Mouse (Mus musculus) natural killer cell, adult 2 months (primary cell): ENCODE results near the gene Smpdl3b.
"Not testable (repeated sequence)": the region's sequence is repeated elsewhere in the genome, so short reads cannot be mapped to it uniquely, and the experiment has no call there.

Experiments used
- DNase-seq, 2 experiments: peaks; one replicate each; pipeline ENCODE4 v3.0.0; 2022; ENCODE audit warnings: low spot score in 2 of 2

The Smpdl3b gene

DNA sequence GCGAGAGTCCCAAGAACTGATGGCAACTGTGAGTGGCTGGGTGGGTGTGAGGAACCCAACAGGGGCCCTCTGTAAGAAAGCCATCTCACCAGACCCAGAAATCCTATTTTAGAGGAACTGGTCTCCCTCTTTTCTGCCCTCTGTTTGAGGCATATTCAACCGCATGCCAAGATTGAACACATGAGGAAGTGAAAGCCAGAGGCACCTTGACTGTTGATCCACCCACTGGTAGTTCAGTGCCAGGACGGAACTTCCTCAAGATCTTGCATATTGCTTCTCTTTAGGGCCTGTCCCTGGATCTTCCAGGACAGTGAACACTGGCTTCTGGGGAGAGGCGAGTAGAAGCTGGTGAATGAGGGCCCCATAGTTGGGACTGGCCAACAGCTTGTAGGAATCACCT, 23.2 kb upstream of the Smpdl3b start:
- DNase-seq: peak in 1 of 2 experiments; percentile 42

DNA sequence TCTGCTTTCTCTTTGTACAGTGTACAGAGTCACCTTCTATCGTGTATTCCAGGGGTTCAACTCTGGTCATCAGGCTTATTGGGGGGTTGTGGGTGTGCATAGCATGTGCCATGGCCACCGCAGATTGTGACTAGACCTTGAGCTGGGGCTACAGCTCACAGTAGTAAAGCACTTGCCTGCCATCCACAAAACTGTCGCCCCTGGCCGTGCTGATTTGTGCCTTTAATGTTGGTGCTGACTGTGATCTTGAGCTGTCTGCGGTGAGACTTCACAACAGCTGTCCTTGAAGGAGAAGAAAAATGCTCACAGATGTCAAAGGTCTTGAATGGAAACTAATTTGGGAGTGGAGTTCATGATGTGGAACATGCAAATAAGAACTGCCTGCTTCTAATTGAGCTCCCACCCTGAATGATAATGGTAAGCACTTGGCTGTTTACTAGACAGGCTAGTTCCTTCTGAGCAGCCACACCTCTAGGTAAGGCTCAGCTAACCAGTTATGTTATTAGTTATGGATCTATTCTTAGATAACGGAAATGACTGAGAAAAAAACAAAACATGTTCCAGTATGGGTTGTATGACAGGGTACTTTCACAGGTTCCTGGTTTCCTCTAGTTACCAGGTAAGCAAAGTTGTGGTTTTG, 21.6 kb upstream of the Smpdl3b start:
- peak in 1 of 2 experiments; percentile 25 for DNase-seq

DNA sequence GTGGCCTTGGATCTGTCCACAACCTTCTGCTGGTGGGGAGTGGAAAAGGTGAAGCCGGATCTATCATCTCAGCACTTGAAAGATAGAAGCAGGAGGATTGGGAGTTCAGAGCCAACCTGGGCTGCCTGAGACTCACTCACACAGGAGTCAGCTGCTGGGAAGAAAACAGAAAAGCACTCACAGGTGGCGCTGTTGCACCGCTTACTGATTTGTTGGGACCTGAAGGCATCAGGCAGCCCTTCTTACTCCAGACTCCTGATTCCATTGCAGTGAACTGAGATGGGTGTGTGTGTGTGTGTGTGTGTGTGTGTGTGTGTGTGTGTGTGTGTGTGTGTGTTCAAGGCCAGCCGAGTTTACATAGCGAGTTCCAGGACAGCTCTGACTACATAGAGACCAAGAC, 19.7 kb upstream of the Smpdl3b start:
- peak in 1 of 2 experiments; percentile 72 for DNase-seq

DNA sequence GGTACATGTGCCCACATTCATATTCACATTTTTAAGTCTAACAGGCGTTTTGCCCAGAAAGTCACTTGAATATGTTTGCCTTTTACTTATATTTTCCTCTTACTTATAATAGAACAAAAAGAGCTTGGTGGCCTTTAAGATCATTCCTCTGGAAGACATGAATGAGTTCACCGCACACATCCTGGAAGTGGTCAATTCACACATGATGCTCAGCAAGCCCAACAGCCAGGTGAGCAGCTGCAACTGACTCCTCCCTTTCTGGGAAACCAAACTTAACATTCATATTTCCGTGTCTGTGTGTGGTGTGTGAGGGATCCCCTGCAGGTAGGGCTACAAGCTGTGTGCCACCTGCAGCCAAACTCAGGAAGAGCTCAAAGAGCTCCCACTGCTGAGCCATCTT, 17.9 kb upstream of the Smpdl3b start:
- no peak for DNase-seq

DNA sequence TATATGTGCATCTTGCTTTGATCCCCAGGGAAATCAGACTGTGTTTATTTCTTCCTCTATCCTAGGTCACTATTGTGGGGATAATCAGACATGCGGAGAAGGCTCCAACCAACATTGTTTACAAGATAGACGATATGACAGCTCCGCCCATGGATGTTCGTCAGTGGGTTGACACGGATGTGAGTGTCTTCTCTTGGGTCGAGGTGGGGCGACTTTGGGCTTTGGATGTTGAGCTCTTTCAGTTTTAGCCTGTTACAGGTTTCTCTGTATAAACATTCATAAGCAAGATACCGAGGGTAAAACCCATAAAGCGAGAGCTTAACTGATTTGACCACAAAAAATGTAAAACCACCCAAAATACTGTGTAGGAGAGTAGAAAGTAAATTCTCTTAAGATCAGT, 14.7 kb upstream of the Smpdl3b start:
- no peak for DNase-seq

DNA sequence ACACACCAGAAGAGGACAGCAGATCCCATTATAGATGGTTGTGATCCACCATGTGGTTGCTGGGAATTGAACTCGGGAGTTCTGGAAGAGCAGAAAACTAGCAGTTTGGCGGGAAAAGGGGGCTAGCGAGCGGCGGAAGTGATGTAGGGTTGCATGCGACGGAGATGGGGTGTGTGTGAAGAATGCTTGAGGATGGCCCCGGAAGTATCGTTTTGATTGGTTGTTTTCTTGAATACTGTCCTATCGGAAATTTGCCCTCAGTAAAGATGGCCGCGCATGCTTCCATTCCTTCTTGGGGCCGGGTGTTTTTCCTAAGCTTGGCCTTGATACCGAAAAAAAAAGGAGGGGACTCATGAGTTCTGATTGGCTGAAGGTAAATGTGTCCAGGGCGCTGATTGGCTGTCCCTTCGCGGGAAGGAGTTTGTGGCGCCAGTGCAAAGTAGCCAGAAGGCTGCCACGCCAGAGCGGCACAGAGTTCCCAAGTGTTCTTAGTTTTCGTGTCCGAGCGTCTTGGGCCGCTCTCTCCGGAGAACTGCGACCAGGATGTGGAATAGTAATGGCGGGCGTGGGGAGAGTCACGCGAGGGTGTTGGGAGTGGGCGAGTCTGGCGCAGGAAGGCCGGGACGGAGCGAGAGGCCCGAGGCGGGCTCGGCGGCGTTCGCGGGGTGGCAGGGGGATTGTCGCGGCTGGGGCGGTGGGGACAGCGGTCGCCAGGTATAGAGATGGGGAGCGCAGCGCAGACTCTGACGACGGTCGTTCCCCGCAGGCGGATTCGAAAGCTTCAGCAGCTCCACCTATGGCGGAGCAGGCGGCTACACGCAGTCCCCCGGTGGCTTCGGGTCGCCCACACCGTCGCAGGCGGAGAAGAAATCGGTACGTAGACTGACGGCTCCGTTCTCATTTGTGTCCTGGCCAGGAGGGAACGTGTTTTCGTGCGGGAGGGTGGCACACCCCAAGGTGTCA, 11.1 kb upstream of the Smpdl3b start, which contains the start of gene Rpa2:
Gene Rpa2, plus strand, starts transcription at position 419 of the 963 bp plus-strand sequence.
- peak; percentile 97 for DNase-seq

DNA sequence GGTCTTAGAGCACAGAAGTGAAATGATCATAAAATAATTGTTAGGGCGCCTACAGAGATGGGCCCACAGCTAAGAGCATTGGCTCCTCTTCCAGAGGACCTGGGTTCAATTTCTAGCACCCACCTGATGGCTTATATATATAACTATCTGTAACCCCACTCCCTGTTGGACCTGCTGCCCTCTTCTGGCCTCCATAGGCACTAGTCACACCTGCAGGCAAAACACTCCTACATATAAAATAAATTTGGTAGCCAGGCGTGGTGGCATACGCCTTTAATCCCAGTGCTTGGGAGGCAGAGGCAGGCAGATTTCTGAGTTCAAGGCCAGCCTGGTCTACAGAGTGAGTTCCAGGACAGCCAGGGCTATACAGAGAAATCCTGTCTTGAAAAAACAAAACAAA, 6.1 kb upstream of the Smpdl3b start:
- DNase-seq: not testable (repeated sequence)

DNA sequence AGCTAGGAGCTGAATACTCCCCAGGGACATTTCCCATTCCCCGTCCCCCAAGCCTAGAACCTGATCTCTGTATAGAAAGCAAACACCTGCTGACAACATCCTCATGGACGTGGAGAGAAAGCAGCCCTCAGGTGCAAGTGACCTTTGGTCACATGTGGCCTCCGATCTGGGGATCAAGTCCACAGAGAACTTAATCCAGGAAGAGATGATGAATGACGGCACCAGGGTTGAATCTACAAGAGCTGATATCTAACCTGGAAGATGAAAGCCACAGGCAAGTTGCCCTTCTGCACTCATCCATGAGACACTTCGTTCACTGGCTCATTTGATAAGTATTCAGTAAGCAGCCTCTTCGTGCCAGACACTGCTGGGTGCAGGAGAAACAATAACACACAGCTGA, 5.5 kb upstream of the Smpdl3b start:
- DNase-seq: no peak

DNA sequence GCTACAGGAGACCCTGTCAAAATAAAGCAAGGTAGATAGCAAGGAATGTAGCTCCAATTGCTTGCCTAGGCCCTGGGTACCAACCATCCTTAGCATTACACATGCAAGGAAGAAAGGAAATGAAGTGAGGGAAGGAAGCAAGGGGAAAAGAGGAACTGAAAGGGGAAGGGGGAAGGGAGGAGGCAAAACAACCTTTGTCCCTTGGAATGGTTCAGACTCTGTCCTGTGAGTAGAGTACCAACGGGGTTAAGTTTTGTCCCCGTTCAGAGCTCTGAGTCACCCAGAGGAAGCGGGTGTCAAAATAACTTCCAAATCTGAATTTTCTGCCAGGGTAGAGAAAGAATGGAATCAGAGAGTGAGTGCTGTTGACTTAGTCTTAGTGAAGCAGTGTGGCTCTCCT, 3.2 kb upstream of the Smpdl3b start:
- no peak for DNase-seq

DNA sequence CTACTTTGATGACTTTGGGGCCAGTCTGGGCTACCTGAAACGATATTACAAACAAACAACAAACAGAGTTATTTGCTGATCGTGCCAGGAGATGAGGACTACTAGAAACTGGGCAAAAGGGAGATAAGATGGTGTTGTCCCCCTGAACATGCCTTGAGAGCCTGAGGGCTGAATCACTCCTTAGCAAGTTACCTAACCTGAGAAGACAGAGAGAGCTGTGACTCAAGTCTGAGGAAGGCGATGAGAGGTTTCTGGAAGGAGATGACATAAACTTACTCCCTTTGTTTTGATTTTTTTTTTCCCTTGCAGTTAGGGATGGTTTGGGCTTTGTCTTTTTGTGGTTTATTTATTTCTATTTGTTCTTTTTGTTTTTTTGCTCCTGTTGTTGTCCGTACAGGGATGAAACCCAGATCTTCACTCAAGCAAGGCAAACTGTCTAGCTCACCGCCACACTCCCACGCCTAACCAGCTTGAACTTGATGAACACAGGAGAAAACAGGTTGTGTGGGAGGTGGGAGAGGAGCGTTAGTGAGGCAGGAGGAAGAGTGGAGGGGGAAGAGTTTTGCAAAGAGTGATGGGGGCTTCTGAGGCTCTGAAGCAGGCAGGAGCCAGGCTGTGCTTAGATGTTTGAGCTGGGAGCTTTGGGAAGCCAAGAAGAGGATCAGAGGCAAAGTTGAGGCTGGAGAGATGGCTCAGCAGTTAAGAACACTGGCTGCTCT, 740 bp upstream of the Smpdl3b start:
- DNase-seq: no peak

DNA sequence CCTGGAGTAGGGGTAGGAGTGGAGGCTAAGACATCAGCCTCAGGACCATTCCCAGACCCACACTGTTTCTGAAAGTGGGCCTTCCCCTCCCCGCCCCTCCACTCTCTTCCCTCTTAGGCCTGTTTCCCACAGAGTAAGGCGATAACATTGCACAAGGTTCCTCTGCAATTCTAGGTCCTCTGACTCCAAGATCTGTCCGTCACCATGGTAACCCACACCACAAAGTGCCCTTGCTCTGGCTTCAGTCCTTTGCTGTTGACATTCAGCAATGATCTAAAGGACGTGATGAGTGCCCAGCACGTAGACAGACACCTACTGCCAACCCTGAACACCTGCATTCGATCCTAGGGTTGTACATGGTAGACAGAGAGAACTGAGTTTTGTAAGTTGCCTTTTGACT, 4.1 kb downstream of the Smpdl3b start:
- no peak for DNase-seq

DNA sequence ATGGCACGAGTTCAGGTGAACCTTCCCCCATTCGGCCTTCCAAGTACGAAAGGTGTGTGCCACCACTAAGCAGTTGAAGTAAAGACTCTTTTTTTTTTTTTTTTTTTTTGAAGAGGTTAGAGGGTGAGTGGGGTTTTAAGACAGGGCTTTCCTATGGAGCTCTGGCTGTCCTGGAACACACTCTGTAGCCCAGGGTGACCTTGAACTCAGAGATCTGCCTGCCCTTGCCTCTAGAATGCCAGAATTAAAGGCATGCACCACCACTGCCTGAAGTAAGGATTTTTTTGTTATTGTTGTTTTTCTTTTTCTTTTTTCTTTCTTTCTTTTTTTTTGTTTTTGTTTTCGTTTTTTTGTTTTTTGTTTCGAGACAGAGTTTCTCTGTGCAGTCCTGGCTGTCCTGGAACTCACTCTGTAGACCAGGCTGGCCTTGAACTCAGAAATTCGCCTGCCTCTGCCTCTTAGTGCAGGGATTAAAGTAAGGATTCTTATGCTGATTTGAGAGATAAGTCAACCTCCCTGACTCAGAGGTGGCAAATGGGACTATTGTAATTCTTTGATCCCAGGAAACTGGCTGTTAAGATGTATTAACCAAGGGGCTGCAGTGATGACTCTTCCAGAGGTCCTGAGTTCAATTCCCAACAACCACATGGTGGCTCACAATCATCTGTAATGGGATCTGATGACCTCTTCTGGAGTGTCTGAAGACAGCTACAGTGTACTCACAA, 7.6 kb downstream of the Smpdl3b start:
- DNase-seq: no peak

DNA sequence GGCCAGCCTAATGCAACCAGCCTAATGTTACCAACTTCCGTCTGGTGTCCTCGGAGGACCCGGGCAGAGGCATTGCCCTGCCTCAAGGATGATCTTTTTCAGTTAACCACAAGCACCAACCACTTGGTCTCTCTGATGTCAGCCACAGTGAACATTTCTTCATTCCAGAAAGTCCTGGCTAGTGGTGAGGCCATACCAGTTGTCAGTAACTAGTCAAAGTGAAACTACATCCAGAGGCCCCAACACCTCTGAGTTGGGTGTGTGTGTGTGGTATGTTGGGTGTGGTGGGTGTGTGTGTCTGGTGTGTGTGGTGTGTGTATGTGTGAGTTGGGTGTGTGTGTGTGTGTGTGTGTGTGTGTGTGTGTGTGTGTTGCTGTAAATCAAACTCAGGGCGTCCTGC, 8.3 kb downstream of the Smpdl3b start:
- DNase-seq: peak; percentile 71 to 88

DNA sequence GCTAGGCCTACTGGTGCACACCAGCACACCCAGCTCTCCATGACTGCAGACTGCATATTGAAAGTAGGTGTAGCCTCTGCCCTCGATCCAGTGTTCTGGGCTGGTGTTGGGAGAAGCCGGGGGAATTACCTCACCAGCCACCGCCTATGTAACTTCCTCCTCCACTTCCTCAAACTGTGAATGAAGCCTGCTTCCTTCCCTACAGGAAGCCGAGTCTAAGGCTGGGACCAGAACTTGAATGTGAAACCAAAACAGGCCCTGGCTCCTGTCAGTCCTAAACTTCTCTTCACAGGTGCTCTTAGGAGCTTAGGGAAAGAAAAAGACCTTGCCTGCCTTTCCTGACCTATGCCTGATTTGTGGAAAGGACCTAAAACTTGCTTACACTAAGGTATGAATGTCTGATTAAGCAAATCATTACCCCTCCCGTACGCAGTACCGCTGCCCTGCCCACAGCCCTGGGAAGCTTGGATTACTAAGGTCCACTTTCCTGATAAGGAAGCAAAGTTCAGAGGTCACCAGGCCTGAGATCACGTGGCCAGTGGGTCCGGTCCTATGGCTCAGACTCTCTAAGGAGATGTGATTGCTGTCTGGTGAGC, 9.3 kb downstream of the Smpdl3b start:
- peak; percentile 37 to 50 for DNase-seq

DNA sequence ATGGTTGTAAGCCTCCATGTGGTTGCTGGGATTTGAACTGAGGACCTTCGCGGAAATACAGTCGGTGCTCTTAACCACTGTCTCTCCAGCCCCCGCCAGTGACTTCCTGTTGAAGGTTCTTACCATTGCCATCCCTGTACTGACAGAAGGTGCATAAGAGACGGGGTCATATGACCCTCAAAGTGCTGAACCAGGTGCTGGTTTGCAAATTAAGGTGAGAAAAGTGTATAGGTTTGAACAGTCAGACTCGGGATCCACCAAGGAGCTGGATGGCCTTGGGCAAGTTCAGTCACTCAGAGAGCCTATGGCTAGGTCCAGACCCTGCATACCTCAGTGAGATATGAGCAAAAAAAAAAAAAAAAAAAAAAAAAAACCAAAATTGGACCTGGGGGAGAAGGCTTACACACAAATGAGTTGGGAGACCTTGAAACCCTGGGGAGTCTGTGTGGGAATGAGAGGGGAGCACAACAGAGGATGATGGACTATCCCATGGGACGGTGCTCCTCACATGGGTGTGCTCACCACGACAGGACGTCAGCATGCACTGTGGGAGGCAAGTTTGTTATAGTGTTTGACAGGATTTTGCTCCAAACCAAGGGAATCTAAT, 10.0 kb downstream of the Smpdl3b start:
- no peak for DNase-seq

DNA sequence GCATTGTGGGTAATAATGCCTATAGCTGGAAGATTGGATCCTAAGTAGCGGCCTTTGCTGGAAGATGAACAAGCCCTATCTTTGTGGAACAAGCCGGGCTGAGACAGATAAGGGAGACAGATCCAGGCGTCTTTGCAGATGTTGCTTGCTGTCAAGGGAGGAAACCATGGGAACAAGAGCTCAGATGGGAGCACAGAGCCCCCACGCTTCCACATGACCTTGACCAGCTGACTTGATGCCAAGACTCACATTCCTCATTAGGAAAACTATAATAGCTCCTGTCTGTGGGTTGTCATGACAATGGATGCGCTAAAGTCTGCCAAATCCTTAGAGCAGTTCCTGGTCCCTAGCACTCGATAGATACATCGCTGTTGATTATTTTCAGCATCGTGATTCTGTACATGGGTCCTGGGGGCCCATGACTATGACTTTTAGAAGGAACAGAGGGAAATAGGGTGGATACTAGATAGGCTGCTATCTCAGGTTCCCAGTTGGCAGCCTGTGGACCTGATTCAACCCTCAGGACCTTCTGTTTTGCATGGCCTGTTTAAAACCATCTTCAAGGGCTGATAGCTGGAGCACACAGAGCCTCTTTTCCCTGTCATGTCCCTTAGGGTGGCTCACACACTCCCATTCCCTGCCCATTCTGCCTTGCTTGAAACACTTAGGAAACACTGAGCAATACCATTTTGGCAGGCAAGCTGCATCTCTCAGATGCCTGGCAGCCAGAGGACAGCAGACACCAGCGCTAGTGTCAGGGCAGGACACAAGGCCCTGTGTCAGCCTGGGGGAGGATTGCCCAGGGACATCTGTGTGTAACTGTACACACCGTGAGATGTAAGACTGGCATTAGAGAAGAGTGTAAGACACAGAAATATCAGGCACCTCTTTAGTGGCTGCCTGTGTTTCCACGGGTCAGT, 12.8 kb downstream of the Smpdl3b start:
- DNase-seq: no peak

DNA sequence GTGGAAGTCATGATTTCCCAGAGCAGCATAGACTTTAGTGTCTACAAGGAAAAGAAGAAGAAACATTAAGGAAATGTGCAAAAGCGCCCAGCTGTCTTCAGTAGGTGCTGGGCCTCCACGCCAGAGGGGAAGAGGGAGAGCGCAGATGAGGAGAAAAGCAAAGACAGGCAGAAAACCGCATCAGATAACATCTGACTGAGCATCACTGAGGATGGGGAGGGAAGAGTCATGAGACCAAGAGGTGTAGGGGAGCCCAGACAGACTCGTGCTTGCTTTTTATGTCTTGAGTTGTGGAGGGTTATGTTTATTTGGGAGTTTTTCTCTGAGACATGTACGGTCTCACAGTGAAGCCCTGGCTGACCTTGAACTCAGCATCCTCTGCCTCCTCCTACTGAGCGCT, 15.6 kb downstream of the Smpdl3b start:
- no peak for DNase-seq

DNA sequence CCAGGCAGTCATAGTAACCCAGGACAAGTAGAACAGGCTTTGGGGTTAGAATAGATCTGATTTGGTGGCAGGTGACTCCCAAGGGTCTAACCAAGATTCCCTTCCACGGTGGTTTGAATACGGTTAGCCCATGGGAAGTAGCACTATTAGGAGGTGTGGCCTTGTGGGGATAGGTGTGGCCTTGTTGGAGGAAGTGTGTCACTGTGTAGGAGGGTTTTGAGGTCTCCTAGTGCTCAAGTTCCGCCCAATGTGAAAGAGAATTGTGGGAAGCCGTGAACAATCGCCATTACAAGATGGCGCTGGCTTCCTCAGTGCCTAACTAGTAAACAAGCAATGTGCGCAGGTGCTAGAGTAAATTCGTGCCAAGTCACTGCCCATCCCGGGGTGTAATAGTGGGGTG, 19.9 kb downstream of the Smpdl3b start:
- DNase-seq: not testable (repeated sequence)

DNA sequence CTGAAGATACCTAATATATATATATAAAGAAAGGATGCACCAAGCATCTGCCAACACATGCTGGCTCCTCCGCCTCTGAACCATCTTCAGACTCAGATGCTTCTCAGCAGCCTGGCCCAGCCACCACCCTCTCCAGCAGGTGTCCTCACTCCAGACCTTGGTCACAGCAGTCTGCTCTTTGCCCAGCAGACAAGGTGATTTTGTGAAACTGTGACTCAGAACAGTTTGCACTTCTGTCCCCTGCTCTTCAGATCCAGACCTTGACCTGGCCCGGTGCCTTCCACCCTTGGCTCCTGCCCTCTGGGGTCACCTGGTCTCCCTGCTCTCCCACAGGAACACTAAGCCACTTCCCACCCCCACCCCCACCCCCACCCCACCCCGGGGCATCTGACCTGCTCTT, 21.2 kb downstream of the Smpdl3b start:
- no peak for DNase-seq

DNA sequence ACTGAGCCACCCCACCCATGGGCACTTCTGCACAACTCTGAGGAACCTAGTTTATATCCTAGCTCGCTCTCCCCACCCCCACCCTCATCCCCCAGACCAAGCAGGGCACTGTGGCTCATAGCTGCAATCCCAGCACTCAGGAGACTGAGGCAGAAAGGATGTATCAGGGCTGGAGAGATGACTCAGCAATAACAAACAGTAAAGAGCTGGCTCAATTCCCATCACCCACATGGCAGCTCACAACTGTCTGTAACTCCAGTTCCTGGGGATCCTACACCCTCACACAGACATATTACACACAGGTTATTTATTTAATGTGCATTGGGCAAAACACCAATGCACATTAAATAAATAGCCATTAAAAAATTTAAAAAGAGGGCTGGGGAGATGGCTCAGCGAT, 21.7 kb downstream of the Smpdl3b start:
- no peak for DNase-seq
